Mouse (Mus musculus) thymus, adult 2 months (tissue): ENCODE measurements around the gene Mknk1. TPM values are rescaled to one million over a fixed set of nuclear protein-coding genes. Genes with fewer than 3 reads are reported as not detected.

ENCODE experiments used
- DNase-seq: peaks from one replicate; pipeline ENCODE4 v3.0.0; 2021
- H3K27ac ChIP-seq: fragments of 200-500 bp; 2 replicates; pipeline ENCODE4 v1.5.1; 2012; ENCODE audit warnings: low read length, control low read depth; ENCODE audit not compliant: control insufficient read depth, insufficient read depth
- H3K27me3 ChIP-seq: fragments of 200-500 bp; 2 replicates; pipeline ENCODE4 v1.6.1; 2012; ENCODE audit warnings: mild to moderate bottlenecking, low read length, moderate library complexity, mixed read lengths; ENCODE audit not compliant: control insufficient read depth, insufficient read depth
- H3K36me3 ChIP-seq: fragments of 200-500 bp; 2 replicates; pipeline ENCODE4 v1.6.1; 2012; ENCODE audit warnings: mild to moderate bottlenecking, low read length, moderate library complexity; ENCODE audit not compliant: control insufficient read depth, insufficient read depth
- H3K4me1 ChIP-seq: fragments of 200-500 bp; replicated peaks from 2 replicates; pipeline ENCODE4 v1.6.1; 2012; ENCODE audit warnings: low read length; ENCODE audit not compliant: control insufficient read depth, insufficient read depth
- H3K4me3 ChIP-seq: fragments of 200-500 bp; 2 replicates; pipeline ENCODE4 v1.5.1; 2012; ENCODE audit warnings: mild to moderate bottlenecking, low read length, control low read depth, moderate library complexity; ENCODE audit not compliant: control insufficient read depth, insufficient read depth
- CTCF ChIP-seq: fragments of 200-500 bp; IDR thresholded peaks from 2 replicates; pipeline ENCODE4 v1.5.1; 2012; ENCODE audit warnings: mild to moderate bottlenecking, control low read depth, low read length, moderate library complexity, borderline replicate concordance; ENCODE audit not compliant: control insufficient read depth, poor library complexity, insufficient read depth; ENCODE audit errors: extremely low read depth
- POLR2A ChIP-seq: fragments of 200-500 bp; IDR thresholded peaks from 2 replicates; pipeline ENCODE4 v1.6.1; 2012; ENCODE audit warnings: mild to moderate bottlenecking, low read length, control low read depth, moderate library complexity; ENCODE audit not compliant: control insufficient read depth, poor library complexity, insufficient read depth; ENCODE audit errors: extremely low read depth
- WGBS: fragments of 180-500 bp; shearing (Covaris S2); methylation state at CpG from one replicate; pipeline ENCODE4 v1.1.7; 2018; 5-methylcytosine and 5-hydroxymethylcytosine counted together
- polyA plus RNA-seq: library from polyadenylated mRNA; depleted of rRNA; stranded (reverse); fragments of >200 nt; gene quantifications from 2 replicates; pipeline ENCODE4 v1.2.3, GENCODE M21; 2012

Gene Mknk1
- polyA plus RNA-seq, 1 experiment = 136 TPM

DNA sequence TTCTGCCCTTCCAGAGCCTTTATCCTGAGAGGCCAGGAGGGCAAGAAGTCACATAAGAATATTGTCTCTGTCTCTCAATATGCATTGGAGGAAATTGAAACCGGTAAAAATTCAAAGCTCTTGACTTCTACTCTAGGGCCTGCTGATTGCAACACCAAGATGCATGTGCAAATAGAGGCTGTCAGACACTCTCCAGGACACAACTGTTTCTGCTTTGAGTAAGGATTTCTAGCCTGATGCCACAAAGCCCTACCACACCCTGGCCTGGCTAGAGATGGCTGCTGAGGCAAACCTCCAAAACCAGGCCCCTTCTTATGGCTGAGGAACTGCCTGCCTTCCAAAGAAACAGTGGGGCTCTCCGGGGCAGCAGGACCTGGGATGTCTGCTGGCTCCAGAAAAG lies 3.4 kb upstream of the Mknk1 start:
- DNase-seq = no peak
- no peaks in the 10 kb centered on the region; the same call in 1 of the 2 replicates for H3K36me3 ChIP-seq
- 88% methylated on average over 2 of the region's 2 CpGs for WGBS
- H3K4me1 ChIP-seq = peaks cover 22% of the 10 kb centered on the region
- TF ChIP-seq CTCF = no peak
- TF ChIP-seq POLR2A = no peak
- no peak overlapping the region for H3K27ac ChIP-seq
- no peaks in the 10 kb centered on the region for H3K27me3 ChIP-seq
- no peak overlapping the region for H3K4me3 ChIP-seq

GRCm38 (mm10) chr4:115838196-115838595 lies 802 bp upstream of the Mknk1 start:
- no peak for DNase-seq
- Histone ChIP-seq H3K4me3 (no peak overlapping the region), H3K27ac (peak overlapping the region; percentile 3; the same call in 1 of the 2 replicates), H3K27me3 (no peaks in the 10 kb centered on the region), H3K4me1 (peaks cover 10% of the 10 kb centered on the region), H3K36me3 (no peaks in the 10 kb centered on the region)
- 9% methylated on average over 4 of the region's 4 CpGs for WGBS
- no peak for TF ChIP-seq CTCF
- TF ChIP-seq POLR2A = no peak

- H3K27me3 ChIP-seq = no peaks in the 10 kb centered on the region
- H3K27ac ChIP-seq = no peak overlapping the region
- TF ChIP-seq POLR2A = no peak
- no peak for TF ChIP-seq CTCF
- DNase-seq = no peak
- H3K4me3 ChIP-seq = no peak overlapping the region
- H3K36me3 ChIP-seq = no peaks in the 10 kb centered on the region
- peaks cover 10% of the 10 kb centered on the region for H3K4me1 ChIP-seq
- 63% methylated on average over 4 of the region's 4 CpGs for WGBS
Observed at GRCm38 (mm10) chr4:115839956-115840355, 958 bp downstream of the Mknk1 start.

DNA sequence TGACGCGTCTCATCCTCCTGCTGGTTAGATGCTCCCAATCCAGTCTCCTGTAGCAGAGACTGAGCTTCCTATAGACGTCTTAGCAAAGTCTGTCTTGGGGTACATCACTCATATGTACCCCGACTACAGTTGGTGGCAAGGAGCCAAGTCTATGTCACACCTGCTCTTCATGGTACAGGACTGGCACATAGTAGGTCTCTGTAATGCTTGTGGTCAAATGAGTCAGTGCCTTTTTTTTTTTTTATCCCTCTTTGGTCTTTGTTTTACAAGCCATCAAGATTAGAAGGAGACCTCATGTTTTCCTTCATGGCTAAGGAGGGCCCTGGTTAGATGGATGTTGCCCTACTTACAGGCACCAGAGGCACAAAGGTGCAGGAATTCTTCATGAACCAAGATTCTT lies 1.8 kb downstream of the Mknk1 start:
- Histone ChIP-seq H3K36me3 (no peaks in the 10 kb centered on the region), H3K27ac (no peak overlapping the region), H3K27me3 (no peaks in the 10 kb centered on the region), H3K4me3 (no peak overlapping the region), H3K4me1 (peaks cover 10% of the 10 kb centered on the region)
- TF ChIP-seq CTCF = no peak
- DNase-seq = no peak
- 89% methylated on average over 4 of the region's 4 CpGs for WGBS

- no peak for TF ChIP-seq CTCF
- TF ChIP-seq POLR2A = no peak
- no peak overlapping the region for H3K4me3 ChIP-seq
- no peaks in the 10 kb centered on the region for H3K4me1 ChIP-seq
- H3K36me3 ChIP-seq = peaks cover 27% of the 10 kb centered on the region
- H3K27ac ChIP-seq = no peak overlapping the region
- 93% methylated on average over 2 of the region's 2 CpGs for WGBS
- H3K27me3 ChIP-seq = no peaks in the 10 kb centered on the region
- DNase-seq = no peak
Observed at GRCm38 (mm10) chr4:115846656-115847055, 7.7 kb downstream of the Mknk1 start.

DNA sequence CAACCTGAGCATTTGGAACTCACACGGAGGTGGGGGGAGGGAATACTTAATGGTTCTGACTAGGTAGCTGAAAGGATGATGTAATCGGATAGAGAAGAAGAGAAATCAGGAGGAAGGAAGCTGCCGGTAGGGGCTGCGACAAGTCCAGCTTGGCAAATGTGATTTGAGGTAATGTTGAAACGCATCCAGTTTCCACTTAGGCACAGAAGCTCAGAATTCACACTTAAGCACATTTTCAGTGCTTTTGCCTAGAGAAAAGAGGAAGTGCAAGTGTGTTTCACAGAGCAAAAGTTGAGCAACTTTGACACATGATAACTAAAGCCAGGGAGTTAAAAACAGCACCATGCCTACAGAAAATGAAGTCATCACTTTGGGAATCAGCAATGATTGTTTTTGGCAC lies 8.4 kb downstream of the Mknk1 start:
- Histone ChIP-seq H3K27ac (no peak overlapping the region), H3K4me1 (no peaks in the 10 kb centered on the region), H3K36me3 (peaks cover 27% of the 10 kb centered on the region), H3K27me3 (no peaks in the 10 kb centered on the region), H3K4me3 (no peak overlapping the region)
- no peak for DNase-seq
- TF ChIP-seq POLR2A (no peak), CTCF (no peak)
- 18% methylated on average over 5 of the region's 5 CpGs for WGBS

- DNase-seq = no peak
- no peak for TF ChIP-seq POLR2A
- TF ChIP-seq CTCF = no peak
- no peak overlapping the region for H3K4me3 ChIP-seq
- H3K36me3 ChIP-seq = peaks cover 27% of the 10 kb centered on the region
- WGBS = 95% methylated on average over 1 of the region's 1 CpGs
- no peaks in the 10 kb centered on the region for H3K4me1 ChIP-seq
- no peak overlapping the region for H3K27ac ChIP-seq
- H3K27me3 ChIP-seq = no peaks in the 10 kb centered on the region
Observed at GRCm38 (mm10) chr4:115848083-115848482, 9.1 kb downstream of the Mknk1 start.
